Comparison of ENCODE assay signal across 9 mouse cellular contexts in the genomic region with DNA sequence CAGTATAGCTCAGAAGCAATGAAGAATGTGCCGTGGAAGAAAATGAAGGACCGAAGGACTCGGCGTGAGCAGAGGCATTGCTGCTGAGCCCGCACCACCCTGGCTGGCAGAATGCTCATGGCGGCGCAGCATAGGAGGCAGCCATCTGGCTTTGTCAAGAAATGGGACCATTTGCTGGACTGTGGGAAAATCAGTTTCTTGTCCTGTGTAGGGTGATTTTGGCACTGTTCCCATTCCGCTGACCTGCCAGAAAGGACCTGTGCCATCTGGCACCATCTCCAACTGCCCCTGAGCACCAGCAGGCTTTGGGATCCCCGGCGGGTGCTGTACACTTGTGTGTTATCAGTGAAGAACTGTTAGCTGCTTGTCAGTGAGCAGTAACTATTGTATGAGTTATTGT. TPM values are rescaled to one million over a fixed set of nuclear protein-coding genes. Genes with fewer than 3 reads are reported as not detected.
DNase-seq lines count a peak whose midpoint lies in the region; ATAC-seq and TF ChIP-seq lines count a peak whose summit lies in the region.
"Had no signal": no experiment of that assay in that cellular context is flagged by ENCODE, and none has a peak within 500 bp of the region (broad histone marks: within the 10 kb centered on the region; RNA-seq: fewer than 3 reads in every experiment).

No protein-coding gene starts in this region.

- H3K4me1 ChIP-seq in heart, postnatal 0 days (ENCODE audit: control insufficient read depth, insufficient read depth): peaks cover 11% of the 10 kb centered on the region; the same call in 1 of the 2 replicates
- H3K4me1 ChIP-seq in stomach, postnatal 0 days (replicated peaks; ENCODE audit: control insufficient read depth, insufficient read depth): peaks cover 7% of the 10 kb centered on the region; the same call in 1 of the 2 replicates

- H3K27ac ChIP-seq in left cerebral cortex, adult 2 months: peak overlapping the region; percentile 13; the same call in 1 of the 2 replicates
- no peak overlapping the region for H3K27ac ChIP-seq in heart, postnatal 0 days (ENCODE audit: low read depth)
- peak overlapping the region; percentile 56; the same call in 1 of the 2 replicates for H3K27ac ChIP-seq in stomach, postnatal 0 days (replicated peaks)

- DNase-seq in left cerebral cortex, adult 2 months (ENCODE audit: extremely low spot score in 1 of 2, low spot score in 2 of 2): no peak
- DNase-seq in left cerebral cortex, adult 18-20 months (ENCODE audit: low spot score in 2 of 2): no peak
- peak; percentile 89 for DNase-seq in cerebellum, adult 11 months
- DNase-seq in heart, postnatal 0 days (ENCODE audit: low spot score): peak; percentile 47
- DNase-seq in layer of hippocampus, postnatal 10 days (ENCODE audit: low spot score in 2 of 2): peak; percentile 55 to 68
- no peak for DNase-seq in stomach, postnatal 0 days (ENCODE audit: low spot score)
- DNase-seq in yolk sac, embryonic 10.5 days (ENCODE audit: low spot score): no peak
- no peak for DNase-seq in thymus, postnatal 36 days
- DNase-seq: liver, embryonic 13.5 days had no signal

- H3K4me3 ChIP-seq in left cerebral cortex, adult 2 months: no peak overlapping the region
- H3K4me3 ChIP-seq in heart, postnatal 0 days (ENCODE audit: low read depth, low read length): no peak overlapping the region
- no peak overlapping the region for H3K4me3 ChIP-seq in stomach, postnatal 0 days (ENCODE audit: low read depth, low read length)
- H3K4me3 ChIP-seq: liver, embryonic 13.5 days had no signal

- 63% methylated on average over 10 of the region's 10 CpGs for WGBS in heart, postnatal 0 days
- WGBS in stomach, postnatal 0 days: 87% methylated on average over 10 of the region's 10 CpGs

- no peak for TF ChIP-seq EP300 in heart, postnatal 0 days (IDR thresholded peaks at IDR 0.05; ENCODE audit: low read depth)
- no peak for TF ChIP-seq EP300 in stomach, postnatal 0 days (optimal IDR thresholded peaks at IDR 0.05)

- H3K36me3 ChIP-seq in heart, postnatal 0 days (replicated peaks; ENCODE audit: control insufficient read depth, insufficient read depth, low read length): peaks cover 33% of the 10 kb centered on the region
- H3K36me3 ChIP-seq in stomach, postnatal 0 days (ENCODE audit: control insufficient read depth, insufficient read depth, low read length): peaks cover 3% of the 10 kb centered on the region; the same call in 1 of the 2 replicates

- ATAC-seq in heart, postnatal 0 days (ENCODE audit: insufficient read depth, low read depth): peak; percentile 63
- ATAC-seq in stomach, postnatal 0 days (ENCODE audit: low FRiP score, low TSS enrichment): 0 out of 2 replicates have a peak, but pooled peaks have one; percentile 31

- no peak overlapping the region for H3K9ac ChIP-seq in heart, postnatal 0 days (replicated peaks; ENCODE audit: low read depth, low read length)
- no peak overlapping the region for H3K9ac ChIP-seq in stomach, postnatal 0 days (ENCODE audit: low read length)
- H3K9ac ChIP-seq: liver, embryonic 13.5 days had no signal

- no peak for TF ChIP-seq CTCF in left cerebral cortex, adult 2 months (IDR thresholded peaks at IDR 0.05)
- no peak for TF ChIP-seq CTCF in heart, postnatal 0 days (IDR thresholded peaks at IDR 0.05; ENCODE audit: low read depth)
- TF ChIP-seq CTCF in stomach, postnatal 0 days (IDR thresholded peaks at IDR 0.05; ENCODE audit: low read depth): no peak

- intact Hi-C loops in left cerebral cortex, adult 2 months (cut with DNase I): no loop called here

- H3K9me3 ChIP-seq in heart, postnatal 0 days (replicated peaks; ENCODE audit: control insufficient read depth, low read length): no peaks in the 10 kb centered on the region
- H3K9me3 ChIP-seq in stomach, postnatal 0 days (ENCODE audit: control insufficient read depth, low read length): no peaks in the 10 kb centered on the region
- H3K9me3 ChIP-seq: liver, embryonic 13.5 days had no signal

- no peaks in the 10 kb centered on the region for H3K27me3 ChIP-seq in heart, postnatal 0 days (ENCODE audit: control insufficient read depth, insufficient read depth, low read length)
- no peaks in the 10 kb centered on the region for H3K27me3 ChIP-seq in stomach, postnatal 0 days (ENCODE audit: control insufficient read depth, insufficient read depth, low read length)
- H3K27me3 ChIP-seq: liver, embryonic 13.5 days had no signal

- no peak overlapping the region for H3K4me2 ChIP-seq in heart, postnatal 0 days (ENCODE audit: low read depth, low read length)
- no peak overlapping the region for H3K4me2 ChIP-seq in stomach, postnatal 0 days (replicated peaks; ENCODE audit: low read depth)
- H3K4me2 ChIP-seq: liver, embryonic 13.5 days had no signal

RNA-seq across cellular contexts. Expression of a gene that starts 52.8 kb away (rescaled TPM):
- total RNA-seq in left cerebral cortex, adult 2 months (2021): 10 to 100 TPM; 20.4 to 22.6 TPM
- 10 to 100 TPM; 19.0 to 20.1 TPM for total RNA-seq in left cerebral cortex, adult 18-20 months (2021)
- 13.6 and 31.9 TPM in 2 replicates for total RNA-seq in heart, postnatal 0 days (2014; rRNA removed; ENCODE audit: low replicate concordance)
- 7.4 and 8.3 TPM in 2 replicates for polyA plus RNA-seq in heart, postnatal 0 days (2015; fragmentation: Nextera tagmentation; extraction: Ambion mirVana)
- 10 to 100 TPM; 22.5 to 26.6 TPM for total RNA-seq in layer of hippocampus, postnatal 10 days (2021)
- polyA plus RNA-seq in stomach, postnatal 0 days (2015; fragmentation: Nextera tagmentation; extraction: Ambion mirVana): 9.5 and 10.3 TPM in 2 replicates

RNA-seq across cellular contexts. Expression of a gene that starts 55.6 kb away (rescaled TPM):
- 10 to 100 TPM; 61.2 to 63.7 TPM for total RNA-seq in left cerebral cortex, adult 2 months (2021)
- total RNA-seq in left cerebral cortex, adult 18-20 months (2021): 10 to 100 TPM; 65.1 to 66.8 TPM
- 71.2 and 85.4 TPM in 2 replicates for total RNA-seq in heart, postnatal 0 days (2014; rRNA removed; ENCODE audit: low replicate concordance)
- 56.8 and 62.6 TPM in 2 replicates for polyA plus RNA-seq in heart, postnatal 0 days (2015; fragmentation: Nextera tagmentation; extraction: Ambion mirVana)
- total RNA-seq in layer of hippocampus, postnatal 10 days (2021): 10 to 100 TPM; 75.3 to 77.7 TPM
- polyA plus RNA-seq in stomach, postnatal 0 days (2015; fragmentation: Nextera tagmentation; extraction: Ambion mirVana): 54.4 and 55.6 TPM in 2 replicates

Comparison
In these comparisons a context has a peak if more than half of its experiments do, and no peak if none do; other contexts are left out.
1. DNase-seq: peak in cerebellum, adult 11 months (single experiment), heart, postnatal 0 days (single experiment) and layer of hippocampus, postnatal 10 days (2 of 2); none in left cerebral cortex, adult 2 months (0 of 2), left cerebral cortex, adult 18-20 months (0 of 2), stomach, postnatal 0 days (single experiment), yolk sac, embryonic 10.5 days (single experiment) and thymus, postnatal 36 days (0 of 2).